Mouse (Mus musculus): ENCODE results near the gene Ncdn. TPM values are rescaled to one million over a fixed set of nuclear protein-coding genes. Genes with fewer than 3 reads are reported as not detected.

The Ncdn gene
- polyA plus RNA-seq, 1 experiment from 2014 or later: 116 TPM

Other genes with a start within 250 kb of the Ncdn start
- gene Ago4, start 220.0 kb downstream of the Ncdn start, polyA plus RNA-seq (2014; fragmentation: Nextera tagmentation; extraction: Ambion mirVana): 8.8 and 9.8 TPM in 2 replicates
- gene Clspn, start 196.5 kb downstream of the Ncdn start, polyA plus RNA-seq (2014; fragmentation: Nextera tagmentation; extraction: Ambion mirVana): 3.7 and 5.8 TPM in 2 replicates
- 15.6 and 16.8 TPM in 2 replicates for gene 5730409E04Rik, start 143.6 kb downstream of the Ncdn start, polyA plus RNA-seq (2014; fragmentation: Nextera tagmentation; extraction: Ambion mirVana)
- 432 and 451 TPM in 2 replicates for gene Psmb2, start 75.8 kb downstream of the Ncdn start, polyA plus RNA-seq (2014; fragmentation: Nextera tagmentation; extraction: Ambion mirVana)
- 0.48 and 0.54 TPM in 2 replicates for gene Tfap2e, start 17.2 kb downstream of the Ncdn start, polyA plus RNA-seq (2014; fragmentation: Nextera tagmentation; extraction: Ambion mirVana)
- gene AU040320, start 106 bp upstream of the Ncdn start, polyA plus RNA-seq (2014; fragmentation: Nextera tagmentation; extraction: Ambion mirVana): 37.3 and 42.6 TPM in 2 replicates
- 27.5 and 31.3 TPM in 2 replicates for gene Zmym4, start 214.7 kb upstream of the Ncdn start, polyA plus RNA-seq (2014; fragmentation: Nextera tagmentation; extraction: Ambion mirVana)

All from hindbrain, embryonic 14.5 days (tissue).